ENCODE assay signal across 25 mouse cellular contexts in the genomic region with DNA sequence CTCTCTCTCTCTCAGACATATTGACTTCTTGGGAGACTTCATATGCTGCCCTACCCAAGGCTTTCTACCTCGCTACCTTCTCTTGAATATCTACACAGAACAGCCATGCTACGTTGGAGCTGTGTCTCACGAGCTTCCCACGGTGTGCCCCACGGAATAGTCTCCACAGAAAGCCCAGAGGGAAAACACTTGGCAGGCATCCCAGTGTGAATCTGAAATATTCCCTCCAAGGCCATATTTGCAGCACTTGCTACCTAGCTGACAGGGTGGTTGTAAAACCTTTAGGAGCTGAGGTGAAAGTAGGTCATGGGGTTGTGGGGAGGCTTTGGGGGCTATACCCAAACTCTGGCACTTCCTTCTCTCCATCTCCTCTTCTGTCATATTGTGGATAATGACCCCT. TPM values are rescaled to one million over a fixed set of nuclear protein-coding genes. Genes with fewer than 3 reads are reported as not detected.
DNase-seq lines count a peak whose midpoint lies in the region; ATAC-seq and TF ChIP-seq lines count a peak whose summit lies in the region.
"Had no signal": no experiment of that assay in that cellular context is flagged by ENCODE, and none has a peak within 500 bp of the region (broad histone marks: within the 10 kb centered on the region; RNA-seq: fewer than 3 reads in every experiment).

No protein-coding gene starts in this region.

- TF ChIP-seq CTCF in lung, adult 2 months (IDR thresholded peaks at IDR 0.05; ENCODE audit: insufficient read depth, low read length): no peak
- TF ChIP-seq CTCF in small intestine, adult 2 months (IDR thresholded peaks at IDR 0.05; ENCODE audit: extremely low read depth, insufficient read length, insufficient replicate concordance, low read depth, low read length): no peak

- peak; percentile 60 to 65 for DNase-seq in heart, adult 18-20 months
- no peak for DNase-seq in lung, adult 2 months
- DNase-seq in lung, postnatal 25 days (ENCODE audit: low spot score): no peak
- DNase-seq in adrenal gland, postnatal 14 days: peak; percentile 46
- DNase-seq in layer of hippocampus, adult 18-20 months (ENCODE audit: low spot score in 2 of 2): no peak
- DNase-seq: cerebellum, adult 11 months; cerebellum, adult 9-11 months; gastrocnemius, postnatal 25 days; kidney, adult 11 months; lung, embryonic 14.5 days; thymus, adult 2 months had no signal

- 75% methylated on average over 5 of the region's 5 CpGs for whole genome bisulfite sequencing in heart, embryonic 12.5 days
- 54% methylated on average over 5 of the region's 5 CpGs for WGBS in lung, adult 2 months
- 54% methylated on average over 5 of the region's 5 CpGs for WGBS in small intestine, adult 2 months

- H3K27ac ChIP-seq in heart, embryonic 12.5 days (ENCODE audit: poor library complexity, severe bottlenecking): no peak overlapping the region
- H3K27ac ChIP-seq in small intestine, adult 2 months (ENCODE audit: insufficient read depth, low read depth, low read length): peak overlapping the region; percentile 47
- H3K27ac ChIP-seq: embryonic facial prominence, embryonic 10.5 days; forebrain, embryonic 15.5 days; heart, embryonic 13.5 days; hindbrain, postnatal 0 days; kidney, postnatal 0 days; limb, embryonic 10.5 days; liver, embryonic 12.5 days; midbrain, embryonic 10.5 days; neural tube, embryonic 13.5 days; stomach, postnatal 0 days had no signal

- no peak overlapping the region for H3K9ac ChIP-seq in heart, embryonic 12.5 days
- H3K9ac ChIP-seq: forebrain, embryonic 15.5 days; heart, embryonic 13.5 days; liver, embryonic 12.5 days; lung, embryonic 14.5 days; neural tube, embryonic 13.5 days had no signal

- ATAC-seq in heart, embryonic 12.5 days (ENCODE audit: insufficient number of reproducible peaks, low FRiP score): no peak
- ATAC-seq: forebrain, embryonic 15.5 days; hindbrain, postnatal 0 days; liver, embryonic 12.5 days; midbrain, embryonic 16.5 days had no signal

- H3K4me3 ChIP-seq in heart, embryonic 12.5 days: no peak overlapping the region
- peak overlapping the region; percentile 40 for H3K4me3 ChIP-seq in lung, adult 2 months (replicated peaks; ENCODE audit: extremely low read depth, low read depth, low read length)
- H3K4me3 ChIP-seq in small intestine, adult 2 months (ENCODE audit: low read depth, low read length): peak overlapping the region; percentile 43
- H3K4me3 ChIP-seq: embryonic facial prominence, embryonic 10.5 days; forebrain, embryonic 15.5 days; heart, embryonic 13.5 days; limb, embryonic 10.5 days; liver, embryonic 12.5 days; midbrain, embryonic 10.5 days; myocyte; neural tube, embryonic 13.5 days had no signal

- H3K9me3 ChIP-seq in heart, embryonic 12.5 days (replicated peaks): no peaks in the 10 kb centered on the region
- H3K9me3 ChIP-seq: embryonic facial prominence, embryonic 10.5 days; forebrain, embryonic 15.5 days; heart, embryonic 13.5 days; limb, embryonic 10.5 days; liver, embryonic 12.5 days; midbrain, embryonic 10.5 days; neural tube, embryonic 13.5 days had no signal

- no peaks in the 10 kb centered on the region for H3K27me3 ChIP-seq in heart, embryonic 12.5 days (replicated peaks)
- no peaks in the 10 kb centered on the region for H3K27me3 ChIP-seq in small intestine, adult 2 months (ENCODE audit: control insufficient read depth, insufficient read depth, low read length)
- H3K27me3 ChIP-seq: forebrain, embryonic 15.5 days; heart, embryonic 13.5 days; liver, embryonic 12.5 days; neural tube, embryonic 13.5 days had no signal

- no peak for TF ChIP-seq POLR2A in lung, adult 2 months (IDR thresholded peaks at IDR 0.05; ENCODE audit: borderline replicate concordance, extremely low read depth, low read depth, low read length)
- no peak for TF ChIP-seq POLR2A in small intestine, adult 2 months (IDR thresholded peaks at IDR 0.05; ENCODE audit: low read depth, low read length)

- H3K36me3 ChIP-seq in heart, embryonic 12.5 days: no peaks in the 10 kb centered on the region
- H3K36me3 ChIP-seq in small intestine, adult 2 months (ENCODE audit: control insufficient read depth, insufficient read depth, low read length): peaks cover 19% of the 10 kb centered on the region
- H3K36me3 ChIP-seq: embryonic facial prominence, embryonic 10.5 days; forebrain, embryonic 15.5 days; heart, embryonic 13.5 days; limb, embryonic 10.5 days; liver, embryonic 12.5 days; midbrain, embryonic 10.5 days; neural tube, embryonic 13.5 days had no signal

- no peaks in the 10 kb centered on the region for H3K4me1 ChIP-seq in heart, embryonic 12.5 days (replicated peaks)
- peaks cover 35% of the 10 kb centered on the region for H3K4me1 ChIP-seq in lung, adult 2 months (ENCODE audit: control insufficient read depth, insufficient read depth, low read length)
- H3K4me1 ChIP-seq in small intestine, adult 2 months (ENCODE audit: control insufficient read depth, insufficient read depth, insufficient read length, low read length): peaks cover 29% of the 10 kb centered on the region
- H3K4me1 ChIP-seq: embryonic facial prominence, embryonic 10.5 days; forebrain, embryonic 15.5 days; liver, embryonic 12.5 days; midbrain, embryonic 10.5 days had no signal

- H3K4me2 ChIP-seq in heart, embryonic 12.5 days: no peak overlapping the region
- H3K4me2 ChIP-seq: forebrain, embryonic 15.5 days; heart, embryonic 13.5 days; liver, embryonic 12.5 days; lung, embryonic 14.5 days; neural tube, embryonic 13.5 days had no signal

RNA-seq across cellular contexts. Expression of gene Xdh, which starts 3.1 kb away (rescaled TPM):
- 100 to 1,000 TPM; 131 to 165 TPM for total RNA-seq in heart, adult 18-20 months (2021)
- polyA plus RNA-seq in heart, embryonic 12.5 days (2016; fragmentation: Nextera tagmentation; extraction: Ambion mirVana): 0.17 and 0.23 TPM in 2 replicates
- 141 and 150 TPM in 2 replicates for polyA plus RNA-seq in lung, adult 2 months (2012; rRNA removed)
- 210 and 252 TPM in 2 replicates for total RNA-seq in adrenal gland, postnatal 14 days (2021)
- 185 and 248 TPM in 2 replicates for polyA plus RNA-seq in small intestine, adult 2 months (2012; rRNA removed)
- total RNA-seq in layer of hippocampus, adult 18-20 months (2021): 10 to 100 TPM; 21.7 to 26.6 TPM

Comparison
In these comparisons a context has a peak if more than half of its experiments do, and no peak if none do; other contexts are left out.
1. DNase-seq: peak in heart, adult 18-20 months (2 of 2) and adrenal gland, postnatal 14 days (single experiment); none in lung, adult 2 months (single experiment), lung, postnatal 25 days (single experiment) and layer of hippocampus, adult 18-20 months (0 of 2).